Mouse (Mus musculus): ENCODE results near the gene Mipep. TPM values are rescaled to one million over a fixed set of nuclear protein-coding genes. Genes with fewer than 3 reads are reported as not detected.
A peak's percentile ranks its signal among the peaks of the same experiment; 100 is the strongest.

Gene Mipep
- polyA plus RNA-seq, 1 experiment from 2014 or later, result 21.3 TPM

- ATAC-seq (ENCODE audit: low FRiP score, low TSS enrichment) (no peak), DNase-seq (peak; percentile 70)
- H3K4me3 ChIP-seq (replicated peaks; ENCODE audit: low read depth, low read length), result no peak overlapping the region
- no peak overlapping the region for H3K4me2 ChIP-seq (ENCODE audit: low read length)
- no peaks in the 10 kb centered on the region for H3K9me3 ChIP-seq (ENCODE audit: control insufficient read depth, low read length)
- WGBS, result 60% methylated on average over 14 of the region's 14 CpGs
- no peaks in the 10 kb centered on the region for H3K4me1 ChIP-seq (ENCODE audit: control insufficient read depth, insufficient read depth, low read length)
- H3K27ac ChIP-seq (replicated peaks; ENCODE audit: low read depth, low read length), result no peak overlapping the region
- peaks cover 43% of the 10 kb centered on the region for H3K36me3 ChIP-seq (ENCODE audit: control insufficient read depth, insufficient read depth, low read length)
- no peaks in the 10 kb centered on the region for H3K27me3 ChIP-seq (ENCODE audit: control insufficient read depth, insufficient read depth, low read length)
- no peak overlapping the region for H3K9ac ChIP-seq (replicated peaks; ENCODE audit: low read length)
These were observed 31.2 kb upstream of the Mipep start for GRCm38 (mm10) chr14:60752892-60753800.

GRCm38 (mm10) chr14:60753801-60754126, 30.6 kb upstream of the Mipep start:
- Histone ChIP-seq H3K4me1 (ENCODE audit: control insufficient read depth, insufficient read depth, low read length) (no peaks in the 10 kb centered on the region), H3K9me3 (ENCODE audit: control insufficient read depth, low read length) (no peaks in the 10 kb centered on the region), H3K9ac (replicated peaks; ENCODE audit: low read length) (no peak overlapping the region), H3K36me3 (ENCODE audit: control insufficient read depth, insufficient read depth, low read length) (peaks cover 49% of the 10 kb centered on the region), H3K27ac (replicated peaks; ENCODE audit: low read depth, low read length) (no peak overlapping the region), H3K27me3 (ENCODE audit: control insufficient read depth, insufficient read depth, low read length) (no peaks in the 10 kb centered on the region), H3K4me3 (replicated peaks; ENCODE audit: low read depth, low read length) (no peak overlapping the region), H3K4me2 (ENCODE audit: low read length) (no peak overlapping the region)
- DNase-seq (peak; percentile 56), ATAC-seq (ENCODE audit: low FRiP score, low TSS enrichment) (no peak)
- 77% methylated on average over 10 of the region's 10 CpGs for WGBS

- Histone ChIP-seq H3K27ac (replicated peaks; ENCODE audit: low read depth, low read length) (no peak overlapping the region), H3K4me2 (ENCODE audit: low read length) (no peak overlapping the region), H3K36me3 (ENCODE audit: control insufficient read depth, insufficient read depth, low read length) (peaks cover 51% of the 10 kb centered on the region), H3K9ac (replicated peaks; ENCODE audit: low read length) (no peak overlapping the region), H3K4me3 (replicated peaks; ENCODE audit: low read depth, low read length) (no peak overlapping the region), H3K27me3 (ENCODE audit: control insufficient read depth, insufficient read depth, low read length) (no peaks in the 10 kb centered on the region), H3K9me3 (ENCODE audit: control insufficient read depth, low read length) (no peaks in the 10 kb centered on the region), H3K4me1 (ENCODE audit: control insufficient read depth, insufficient read depth, low read length) (no peaks in the 10 kb centered on the region)
- no peak for ATAC-seq (ENCODE audit: low FRiP score, low TSS enrichment)
- WGBS, result 98% methylated on average over 5 of the region's 5 CpGs
- no peak for DNase-seq
These were observed 29.7 kb upstream of the Mipep start for GRCm38 (mm10) chr14:60754656-60755055.

GRCm38 (mm10) chr14:60756271-60756670, 28.1 kb upstream of the Mipep start:
- peaks cover 61% of the 10 kb centered on the region for H3K36me3 ChIP-seq (ENCODE audit: control insufficient read depth, insufficient read depth, low read length)
- DNase-seq (no peak), ATAC-seq (ENCODE audit: low FRiP score, low TSS enrichment) (no peak)

GRCm38 (mm10) chr14:60757265-60757664, 27.1 kb upstream of the Mipep start:
- 97% methylated on average over 8 of the region's 8 CpGs for WGBS
- no peak for DNase-seq

More at GRCm38 (mm10) chr14:60756271-60756670, 28.1 kb upstream of the Mipep start:
- Histone ChIP-seq H3K9me3 (ENCODE audit: control insufficient read depth, low read length) (no peaks in the 10 kb centered on the region), H3K4me2 (ENCODE audit: low read length) (no peak overlapping the region), H3K4me3 (replicated peaks; ENCODE audit: low read depth, low read length) (no peak overlapping the region), H3K4me1 (ENCODE audit: control insufficient read depth, insufficient read depth, low read length) (no peaks in the 10 kb centered on the region), H3K27me3 (ENCODE audit: control insufficient read depth, insufficient read depth, low read length) (no peaks in the 10 kb centered on the region), H3K27ac (replicated peaks; ENCODE audit: low read depth, low read length) (no peak overlapping the region), H3K9ac (replicated peaks; ENCODE audit: low read length) (no peak overlapping the region)
- WGBS, result 96% methylated on average over 15 of the region's 15 CpGs

GRCm38 (mm10) chr14:60757722-60758121, 26.7 kb upstream of the Mipep start:
- H3K36me3 ChIP-seq (ENCODE audit: control insufficient read depth, insufficient read depth, low read length), result peaks cover 66% of the 10 kb centered on the region
- 98% methylated on average over 7 of the region's 7 CpGs for WGBS

More at GRCm38 (mm10) chr14:60757265-60757664, 27.1 kb upstream of the Mipep start:
- H3K4me2 ChIP-seq (ENCODE audit: low read length), result no peak overlapping the region
- no peaks in the 10 kb centered on the region for H3K4me1 ChIP-seq (ENCODE audit: control insufficient read depth, insufficient read depth, low read length)
- no peak overlapping the region for H3K9ac ChIP-seq (replicated peaks; ENCODE audit: low read length)
- H3K4me3 ChIP-seq (replicated peaks; ENCODE audit: low read depth, low read length), result no peak overlapping the region
- H3K36me3 ChIP-seq (ENCODE audit: control insufficient read depth, insufficient read depth, low read length), result peaks cover 66% of the 10 kb centered on the region
- no peaks in the 10 kb centered on the region for H3K27me3 ChIP-seq (ENCODE audit: control insufficient read depth, insufficient read depth, low read length)
- no peak for ATAC-seq (ENCODE audit: low FRiP score, low TSS enrichment)
- H3K27ac ChIP-seq (replicated peaks; ENCODE audit: low read depth, low read length), result no peak overlapping the region
- H3K9me3 ChIP-seq (ENCODE audit: control insufficient read depth, low read length), result no peaks in the 10 kb centered on the region

GRCm38 (mm10) chr14:60759097-60759496, 25.3 kb upstream of the Mipep start:
- Histone ChIP-seq H3K27ac (replicated peaks; ENCODE audit: low read depth, low read length) (no peak overlapping the region), H3K4me3 (replicated peaks; ENCODE audit: low read depth, low read length) (no peak overlapping the region), H3K9me3 (ENCODE audit: control insufficient read depth, low read length) (no peaks in the 10 kb centered on the region), H3K27me3 (ENCODE audit: control insufficient read depth, insufficient read depth, low read length) (no peaks in the 10 kb centered on the region), H3K4me2 (ENCODE audit: low read length) (no peak overlapping the region), H3K36me3 (ENCODE audit: control insufficient read depth, insufficient read depth, low read length) (peaks cover 63% of the 10 kb centered on the region), H3K4me1 (ENCODE audit: control insufficient read depth, insufficient read depth, low read length) (no peaks in the 10 kb centered on the region), H3K9ac (replicated peaks; ENCODE audit: low read length) (no peak overlapping the region)
- ATAC-seq (ENCODE audit: low FRiP score, low TSS enrichment), result no peak
- no peak for DNase-seq
- 95% methylated on average over 8 of the region's 8 CpGs for WGBS

More at GRCm38 (mm10) chr14:60757722-60758121, 26.7 kb upstream of the Mipep start:
- Histone ChIP-seq H3K4me3 (replicated peaks; ENCODE audit: low read depth, low read length) (no peak overlapping the region), H3K4me1 (ENCODE audit: control insufficient read depth, insufficient read depth, low read length) (no peaks in the 10 kb centered on the region), H3K27me3 (ENCODE audit: control insufficient read depth, insufficient read depth, low read length) (no peaks in the 10 kb centered on the region), H3K9me3 (ENCODE audit: control insufficient read depth, low read length) (no peaks in the 10 kb centered on the region), H3K9ac (replicated peaks; ENCODE audit: low read length) (no peak overlapping the region), H3K27ac (replicated peaks; ENCODE audit: low read depth, low read length) (no peak overlapping the region), H3K4me2 (ENCODE audit: low read length) (no peak overlapping the region)
- ATAC-seq (ENCODE audit: low FRiP score, low TSS enrichment) (no peak), DNase-seq (no peak)

- no peak for DNase-seq
- Histone ChIP-seq H3K27ac (replicated peaks; ENCODE audit: low read depth, low read length) (no peak overlapping the region), H3K9me3 (ENCODE audit: control insufficient read depth, low read length) (no peaks in the 10 kb centered on the region), H3K9ac (replicated peaks; ENCODE audit: low read length) (no peak overlapping the region), H3K4me3 (replicated peaks; ENCODE audit: low read depth, low read length) (no peak overlapping the region), H3K4me1 (ENCODE audit: control insufficient read depth, insufficient read depth, low read length) (no peaks in the 10 kb centered on the region), H3K36me3 (ENCODE audit: control insufficient read depth, insufficient read depth, low read length) (peaks cover 41% of the 10 kb centered on the region), H3K4me2 (ENCODE audit: low read length) (no peak overlapping the region), H3K27me3 (ENCODE audit: control insufficient read depth, insufficient read depth, low read length) (no peaks in the 10 kb centered on the region)
- WGBS, result 73% methylated on average over 10 of the region's 10 CpGs
- no peak for ATAC-seq (ENCODE audit: low FRiP score, low TSS enrichment)
These were observed 22.6 kb upstream of the Mipep start for GRCm38 (mm10) chr14:60761801-60762200.

- Histone ChIP-seq H3K4me3 (replicated peaks; ENCODE audit: low read depth, low read length) (no peak overlapping the region), H3K4me2 (ENCODE audit: low read length) (no peak overlapping the region), H3K4me1 (ENCODE audit: control insufficient read depth, insufficient read depth, low read length) (no peaks in the 10 kb centered on the region), H3K27me3 (ENCODE audit: control insufficient read depth, insufficient read depth, low read length) (no peaks in the 10 kb centered on the region), H3K9me3 (ENCODE audit: control insufficient read depth, low read length) (no peaks in the 10 kb centered on the region), H3K27ac (replicated peaks; ENCODE audit: low read depth, low read length) (no peak overlapping the region), H3K36me3 (ENCODE audit: control insufficient read depth, insufficient read depth, low read length) (peaks cover 36% of the 10 kb centered on the region), H3K9ac (replicated peaks; ENCODE audit: low read length) (no peak overlapping the region)
- 87% methylated on average over 7 of the region's 7 CpGs for WGBS
- ATAC-seq (ENCODE audit: low FRiP score, low TSS enrichment), result no peak
- no peak for DNase-seq
These were observed 21.6 kb upstream of the Mipep start for GRCm38 (mm10) chr14:60762754-60763153.

Measured in midbrain, embryonic 14.5 days (tissue).